Mouse (Mus musculus): ENCODE measurements around the gene Smurf2.

Smurf2 gene

DNA sequence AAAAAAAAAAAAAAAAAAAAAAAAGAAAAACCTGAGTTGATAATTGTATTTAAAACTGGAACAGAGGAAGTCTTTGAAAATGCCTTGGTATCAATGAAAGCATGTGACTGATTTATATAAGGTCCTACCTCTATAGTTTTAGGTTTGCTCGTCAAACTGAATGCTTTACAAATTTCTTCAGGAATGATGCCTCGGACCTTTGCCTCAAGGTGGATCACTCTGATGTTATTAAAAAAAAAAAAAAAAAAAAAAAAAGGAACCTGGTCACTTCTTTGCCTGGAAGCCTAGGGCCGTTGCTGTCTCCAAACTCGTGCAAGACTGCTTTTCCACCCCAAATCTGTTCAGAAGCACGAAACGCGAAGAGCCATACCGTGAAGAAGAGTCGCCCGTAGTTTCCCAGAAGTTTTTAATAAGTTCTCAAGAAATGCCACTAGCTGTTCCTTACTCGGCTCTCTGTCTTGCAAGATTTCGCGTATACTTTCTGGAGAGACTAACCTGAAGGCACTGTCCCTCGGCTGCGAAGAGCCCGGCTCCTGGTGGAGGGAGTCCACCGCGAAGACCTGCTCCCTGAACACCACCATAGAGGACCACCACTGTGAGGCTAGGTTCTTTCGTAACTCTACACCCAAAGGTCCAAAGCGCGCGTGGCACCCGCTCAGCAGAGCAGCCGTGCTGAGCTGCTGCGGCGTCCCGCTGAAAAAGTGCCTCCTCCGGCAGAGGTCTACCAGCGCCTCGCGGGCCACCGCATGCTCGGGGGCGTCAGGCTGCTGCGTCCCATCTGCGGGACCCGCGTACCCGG, 141.7 kb downstream of the Smurf2 start:
- DNase-seq (ENCODE audit: low read depth, low spot score) = no peak

GRCm38 (mm10) chr11:106778132-106778531, 142.4 kb downstream of the Smurf2 start:
- DNase-seq (ENCODE audit: low read depth, low spot score) = no peak

- no peak for DNase-seq (ENCODE audit: low read depth, low spot score)
Measured at GRCm38 (mm10) chr11:106777395-106777794, 143.1 kb downstream of the Smurf2 start.

DNA sequence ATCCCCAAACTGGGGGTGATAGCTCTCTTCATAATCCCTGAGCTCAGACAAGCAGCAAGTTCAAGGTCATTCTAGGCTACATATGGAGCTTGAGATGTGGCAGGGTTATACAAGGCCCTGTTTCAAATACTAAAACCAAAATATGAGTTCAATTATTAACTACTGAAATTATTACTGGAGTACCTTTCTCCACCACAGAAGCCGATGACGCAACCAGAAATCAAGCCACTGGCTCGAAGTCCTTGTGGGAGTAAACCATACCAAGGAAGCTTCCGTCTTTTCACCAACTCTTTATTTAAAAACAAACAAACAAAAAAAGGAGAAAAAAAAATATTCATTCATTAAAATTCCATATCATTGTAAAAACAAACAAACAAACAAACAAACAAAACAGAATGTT, 143.6 kb downstream of the Smurf2 start:
- DNase-seq (ENCODE audit: low read depth, low spot score) = no peak

DNA sequence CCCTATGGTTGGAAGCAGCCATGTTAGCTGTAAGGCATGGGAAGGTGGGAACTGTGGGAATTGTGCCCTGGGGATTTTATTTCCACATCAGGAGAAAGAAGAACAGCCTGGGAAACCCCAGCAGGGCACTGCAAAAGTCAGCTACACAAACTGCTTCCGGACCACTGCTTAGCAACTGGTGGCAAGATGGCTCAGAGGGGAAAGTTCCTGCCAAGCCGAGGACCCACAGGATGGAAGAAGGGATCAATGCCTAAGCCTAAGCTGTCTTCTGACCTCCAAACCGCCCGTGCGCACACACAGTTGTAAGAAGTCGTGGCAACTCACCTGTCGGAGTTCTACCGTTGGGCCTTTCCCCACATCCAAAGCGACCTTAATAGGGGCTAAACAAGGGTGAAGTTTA, 147.5 kb downstream of the Smurf2 start:
- DNase-seq (ENCODE audit: low read depth, low spot score) = no peak

DNA sequence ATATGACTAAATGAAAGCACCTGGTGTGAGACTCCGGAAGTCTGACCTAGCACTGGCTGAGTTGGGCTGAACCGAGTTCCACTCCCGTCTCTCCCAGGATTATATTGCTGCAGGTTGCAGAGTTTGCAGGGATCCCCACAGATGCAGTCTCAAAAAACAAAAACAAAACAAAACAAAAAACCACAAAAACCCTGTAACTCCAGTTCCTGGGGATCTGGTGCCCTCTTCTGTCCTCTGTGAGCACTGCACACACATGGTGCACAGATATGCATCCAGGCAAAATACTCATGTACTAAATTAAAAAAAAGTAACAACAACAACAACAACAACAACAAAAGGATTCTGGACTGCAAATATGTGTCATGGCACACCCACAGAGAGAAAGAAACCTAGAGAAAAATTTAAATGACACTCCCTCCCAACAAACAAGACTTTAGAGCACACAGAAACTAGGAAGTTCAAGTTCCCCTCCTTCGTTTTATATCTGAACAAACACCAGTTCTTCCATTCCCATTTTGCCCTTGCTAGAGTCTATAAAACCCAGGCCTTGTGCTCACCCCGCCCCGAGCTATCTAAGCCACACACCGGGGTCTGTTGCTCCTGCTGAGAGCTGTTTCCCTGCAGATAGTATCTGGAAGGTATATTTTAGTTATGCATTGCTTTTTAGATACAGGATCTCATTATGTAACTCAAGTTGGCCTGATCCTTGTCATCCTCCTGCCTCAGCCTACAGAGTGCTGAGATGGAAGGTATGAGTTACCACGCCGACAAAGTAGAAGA, 150.1 kb downstream of the Smurf2 start:
- DNase-seq (ENCODE audit: low read depth, low spot score) = no peak
